Mouse (Mus musculus) urinary bladder, postnatal 25 days (tissue): ENCODE measurements around the gene Gm49369.
"Not testable (repeated sequence)": the region's sequence is repeated elsewhere in the genome, so short reads cannot be mapped to it uniquely, and the experiment has no call there.

ENCODE experiments used
- DNase-seq: peaks from one replicate; pipeline ENCODE4 v3.0.0; 2022; ENCODE audit warnings: low spot score

Gm49369 gene

DNA sequence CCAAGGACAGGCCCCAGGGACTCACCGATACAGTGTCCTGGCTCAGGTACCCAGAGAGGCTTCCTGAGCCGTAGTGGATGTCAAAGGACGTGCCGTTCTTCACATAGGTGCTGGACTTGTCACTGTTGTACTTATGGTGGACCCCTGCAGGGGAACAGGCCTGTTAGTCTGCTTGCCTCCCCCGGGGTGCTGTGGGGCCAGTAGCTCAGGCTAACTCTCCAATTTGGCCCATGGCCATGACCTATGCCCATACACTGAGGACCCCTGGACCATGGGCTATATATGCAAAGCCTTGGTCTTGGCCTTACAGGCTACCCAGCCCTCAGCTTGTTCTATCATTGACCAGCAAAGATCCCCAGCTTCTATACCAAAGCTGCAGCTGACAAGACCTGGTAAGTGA, at the start of gene Gm49369:
Gm49369 (minus strand) TSS at position 101 of the 400 bp plus-strand sequence.
- DNase-seq = no peak

GRCm38 (mm10) chr7:142431106-142431505, 48.6 kb upstream of the Gm49369 start:
- no peak for DNase-seq

DNA sequence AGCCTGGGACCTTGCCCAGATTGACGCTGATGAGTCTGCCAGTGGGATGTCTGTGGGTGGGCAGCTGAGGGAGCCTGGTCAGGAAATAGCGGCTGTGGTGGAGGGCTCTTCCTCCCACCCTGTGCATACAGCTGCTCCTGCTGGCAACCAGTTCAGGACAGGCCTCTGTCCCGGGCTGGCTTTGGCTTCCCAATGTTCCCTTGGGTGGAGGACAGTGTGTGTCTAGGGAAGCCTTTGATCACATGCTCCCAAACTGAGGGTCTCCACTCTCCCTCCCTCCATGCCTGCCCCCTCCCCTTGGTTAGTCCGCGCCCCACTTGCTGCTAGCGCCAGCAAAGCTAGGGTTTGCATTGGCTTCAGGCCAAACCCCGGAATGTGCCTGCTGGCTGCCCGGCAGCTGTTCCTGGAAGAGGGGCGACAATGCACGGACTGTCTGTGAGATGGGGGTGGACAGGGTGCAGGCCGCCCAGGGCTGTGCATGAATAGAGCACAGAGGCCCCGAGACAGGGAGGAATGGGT, 47.8 kb upstream of the Gm49369 start:
- DNase-seq = no peak

DNA sequence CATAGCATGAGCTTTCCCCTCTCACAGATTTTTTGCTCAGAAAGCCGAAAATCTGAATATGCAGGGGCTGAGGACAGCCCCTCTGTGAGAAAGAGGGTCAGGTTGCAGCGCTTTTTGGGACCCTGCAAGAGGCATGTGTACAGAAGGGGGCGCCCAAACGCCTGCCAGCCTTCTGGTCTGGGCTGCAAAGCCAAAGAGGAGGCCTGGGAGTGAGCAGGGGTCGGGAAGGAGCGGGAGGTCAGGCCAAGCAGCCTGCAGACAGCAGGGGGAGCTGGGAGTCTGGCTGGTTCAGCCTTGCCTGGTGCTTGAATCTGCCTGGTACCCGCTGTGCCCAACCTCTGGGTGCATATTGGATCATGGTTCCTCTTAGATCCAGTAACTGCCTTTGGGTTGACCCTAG, 45.7 kb upstream of the Gm49369 start:
- no peak for DNase-seq

GRCm38 (mm10) chr7:142425641-142426213, 43.3 kb upstream of the Gm49369 start:
- DNase-seq = no peak

DNA sequence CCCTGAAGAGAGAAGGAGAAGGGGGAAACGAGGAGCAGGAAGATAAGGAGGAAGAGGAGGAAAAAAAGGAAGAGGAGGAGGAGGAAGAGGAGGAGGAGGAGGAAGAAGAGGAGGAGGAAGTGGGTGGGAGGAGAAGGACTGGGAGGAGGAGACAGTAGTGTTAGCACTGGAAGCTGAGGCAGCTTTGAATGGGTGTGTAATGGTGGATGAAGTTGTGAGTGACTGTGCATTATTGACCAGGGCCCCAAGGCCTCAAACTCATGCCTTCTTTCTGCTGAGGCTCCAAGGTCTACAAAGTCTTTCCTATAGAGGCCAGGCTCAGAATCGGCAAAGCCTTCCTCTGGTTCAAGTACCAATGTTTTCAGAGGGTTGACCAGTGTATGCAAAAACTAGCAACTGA, 39.4 kb upstream of the Gm49369 start:
- no peak for DNase-seq

GRCm38 (mm10) chr7:142419887-142420286, 37.4 kb upstream of the Gm49369 start:
- no peak for DNase-seq

DNA sequence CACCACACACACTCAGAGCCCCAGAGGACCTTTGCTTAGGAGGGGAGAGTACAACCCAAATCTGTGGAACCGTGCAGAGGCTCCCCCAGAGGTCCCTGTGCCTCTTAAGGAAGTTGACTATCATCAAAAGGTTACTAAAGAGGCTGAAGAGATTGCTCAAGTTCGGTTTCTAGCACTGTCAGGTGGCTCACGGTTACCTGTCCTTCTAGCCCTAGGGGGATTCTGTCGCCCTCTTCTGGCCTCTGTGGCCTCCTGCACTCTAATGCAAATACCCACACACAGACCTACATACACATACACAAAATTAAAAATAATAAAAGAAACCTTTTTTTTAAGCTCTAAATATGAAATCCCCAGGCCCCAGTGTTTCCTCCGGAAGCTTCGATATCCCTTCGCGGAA, 36.2 kb upstream of the Gm49369 start:
- DNase-seq = no peak

GRCm38 (mm10) chr7:142418027-142418426, 35.6 kb upstream of the Gm49369 start:
- DNase-seq = no peak

- no peak for DNase-seq
These were observed 33.8 kb upstream of the Gm49369 start for GRCm38 (mm10) chr7:142416225-142416624.

DNA sequence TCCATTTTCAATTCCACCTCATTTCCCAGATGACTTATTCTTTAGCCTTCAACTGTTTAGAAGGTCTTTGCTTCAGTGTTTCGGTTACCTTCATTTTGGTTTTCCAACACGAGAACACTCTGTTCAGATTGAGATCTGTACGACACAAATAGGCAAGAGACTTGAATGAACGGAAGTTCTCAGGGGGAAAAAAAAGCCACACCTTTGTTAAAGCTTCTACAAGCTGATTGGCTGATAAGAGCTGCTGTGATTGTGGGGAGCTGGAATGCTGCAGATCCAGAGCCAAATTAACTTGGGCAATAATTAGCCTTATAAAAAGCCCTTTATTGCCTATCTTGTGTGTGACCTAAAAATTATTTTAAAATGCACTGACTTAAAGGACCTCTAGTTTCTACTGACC, 32.8 kb upstream of the Gm49369 start:
- no peak for DNase-seq

DNA sequence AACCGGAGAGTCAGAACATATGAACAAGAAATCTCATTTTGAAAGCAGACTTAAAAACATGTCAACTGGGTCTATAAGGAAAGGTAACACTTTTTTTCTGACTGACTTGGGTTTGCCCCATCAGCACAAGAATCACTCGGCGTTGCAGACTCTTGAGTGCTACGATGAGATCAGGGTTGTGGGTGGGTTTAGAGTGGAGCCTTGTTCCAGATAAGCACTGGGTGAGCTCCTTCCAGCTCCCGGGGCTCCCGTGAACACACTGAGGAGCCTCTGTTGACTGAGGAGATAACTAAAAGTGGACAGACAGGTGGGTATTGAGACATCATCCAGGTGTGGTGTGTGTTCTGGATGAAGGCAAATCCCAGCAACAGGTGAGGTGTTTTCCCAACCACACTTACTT, 30.8 kb upstream of the Gm49369 start:
- no peak for DNase-seq

DNA sequence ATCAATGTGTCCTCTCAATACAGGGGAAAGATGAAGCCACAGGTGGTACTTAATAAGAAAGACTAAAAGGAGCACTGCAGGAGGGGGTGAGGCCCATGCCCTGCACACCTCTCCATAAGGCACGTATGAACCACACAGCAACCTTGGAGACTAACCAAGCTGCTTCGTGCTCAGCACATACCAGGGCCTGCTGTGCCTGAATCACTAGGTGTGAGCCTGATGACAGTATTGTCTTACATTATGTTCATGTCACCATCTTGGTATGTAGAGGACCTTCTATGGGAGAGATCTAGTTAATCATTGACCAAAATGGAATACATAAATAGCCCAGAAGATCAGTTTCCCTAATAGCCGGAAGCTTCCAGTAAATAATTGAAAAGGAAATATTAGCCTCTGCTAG, 27.1 kb upstream of the Gm49369 start:
- DNase-seq = no peak

GRCm38 (mm10) chr7:142408686-142409085, 26.2 kb upstream of the Gm49369 start:
- no peak for DNase-seq

GRCm38 (mm10) chr7:142407935-142408334, 25.5 kb upstream of the Gm49369 start:
- no peak for DNase-seq

GRCm38 (mm10) chr7:142405134-142405533, 22.7 kb upstream of the Gm49369 start:
- not testable (repeated sequence) for DNase-seq

GRCm38 (mm10) chr7:142403591-142403990, 21.1 kb upstream of the Gm49369 start:
- no peak for DNase-seq

- no peak for DNase-seq
These were observed 18.3 kb upstream of the Gm49369 start for GRCm38 (mm10) chr7:142400750-142401142.

DNA sequence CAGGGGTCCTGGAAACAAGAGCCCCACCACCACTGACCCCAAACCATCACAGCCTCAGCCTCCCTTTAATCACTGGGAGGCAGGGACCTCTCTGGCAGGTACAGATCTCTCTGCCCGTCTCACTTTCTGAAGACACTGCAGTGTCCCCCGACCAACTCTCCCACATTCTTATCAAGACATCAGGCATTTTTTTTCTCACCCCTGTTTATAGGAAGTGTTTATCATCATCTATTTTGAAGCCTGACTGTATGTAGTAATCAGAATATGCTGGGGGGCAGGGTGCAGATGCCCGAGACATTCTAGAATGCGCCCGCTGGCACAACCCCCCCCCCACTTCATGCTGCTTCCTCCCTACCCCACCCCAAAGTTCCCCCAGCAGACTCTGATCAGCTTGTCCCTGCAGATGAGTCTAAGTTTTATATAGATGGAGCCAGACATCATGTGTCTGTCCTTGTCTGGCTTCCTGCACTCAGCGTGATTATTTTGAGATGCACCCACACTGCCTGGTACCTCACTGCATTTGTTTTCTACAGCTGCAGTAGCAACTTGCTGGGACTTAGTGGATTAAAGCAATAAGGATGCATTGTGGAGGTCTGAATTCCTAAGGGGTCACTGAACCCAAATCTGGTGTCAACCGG, 17.8 kb upstream of the Gm49369 start:
- no peak for DNase-seq

DNA sequence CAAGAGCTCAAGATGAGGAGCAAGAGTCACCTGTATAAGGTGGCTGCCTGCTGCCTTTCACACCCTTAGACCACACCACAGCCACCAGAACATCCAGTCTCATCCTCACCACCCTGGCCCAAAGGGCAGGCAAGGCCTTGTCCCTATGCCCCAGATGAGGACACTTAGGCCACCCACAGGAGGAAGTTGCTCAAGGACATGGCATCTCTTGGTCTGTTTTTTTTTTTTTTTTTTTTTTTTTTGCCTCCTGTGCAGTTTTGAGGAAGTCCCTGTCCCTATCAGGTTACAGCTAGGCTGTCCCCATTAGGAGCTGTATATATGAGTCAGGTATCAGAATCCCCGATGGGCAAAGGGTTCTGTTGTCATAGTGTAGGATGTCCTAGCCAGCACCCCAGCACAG, 16.8 kb upstream of the Gm49369 start:
- no peak for DNase-seq

- no peak for DNase-seq
These were observed 15.6 kb upstream of the Gm49369 start for GRCm38 (mm10) chr7:142398052-142398451.

DNA sequence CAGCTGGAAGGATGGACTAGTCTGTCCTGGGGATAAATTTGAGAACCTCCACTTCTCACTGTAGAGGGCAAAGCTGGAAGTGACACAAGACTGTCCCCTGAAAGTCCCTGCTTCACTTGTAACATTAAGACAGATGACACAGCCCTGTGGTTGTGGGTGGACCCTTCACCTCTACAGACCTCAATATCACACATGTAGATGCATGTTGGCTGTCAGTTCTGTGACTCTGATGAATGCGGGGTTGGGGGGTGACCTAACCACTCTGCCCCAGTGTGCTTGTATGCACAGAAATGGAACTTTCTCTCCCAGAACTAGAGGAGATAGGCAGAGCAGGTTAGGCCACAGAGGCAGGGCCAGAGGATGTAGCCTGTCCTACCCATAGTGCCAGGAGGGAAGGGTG, 14.1 kb upstream of the Gm49369 start:
- DNase-seq = no peak

- DNase-seq = no peak
These were observed 13.0 kb upstream of the Gm49369 start for GRCm38 (mm10) chr7:142395472-142395871.
